Mouse (Mus musculus): ENCODE results near the gene Hells. TPM values are rescaled to one million over a fixed set of nuclear protein-coding genes. Genes with fewer than 3 reads are reported as not detected.

Hells gene
- polyA plus RNA-seq, 1 experiment from 2014 or later, result 65.8 TPM

DNA sequence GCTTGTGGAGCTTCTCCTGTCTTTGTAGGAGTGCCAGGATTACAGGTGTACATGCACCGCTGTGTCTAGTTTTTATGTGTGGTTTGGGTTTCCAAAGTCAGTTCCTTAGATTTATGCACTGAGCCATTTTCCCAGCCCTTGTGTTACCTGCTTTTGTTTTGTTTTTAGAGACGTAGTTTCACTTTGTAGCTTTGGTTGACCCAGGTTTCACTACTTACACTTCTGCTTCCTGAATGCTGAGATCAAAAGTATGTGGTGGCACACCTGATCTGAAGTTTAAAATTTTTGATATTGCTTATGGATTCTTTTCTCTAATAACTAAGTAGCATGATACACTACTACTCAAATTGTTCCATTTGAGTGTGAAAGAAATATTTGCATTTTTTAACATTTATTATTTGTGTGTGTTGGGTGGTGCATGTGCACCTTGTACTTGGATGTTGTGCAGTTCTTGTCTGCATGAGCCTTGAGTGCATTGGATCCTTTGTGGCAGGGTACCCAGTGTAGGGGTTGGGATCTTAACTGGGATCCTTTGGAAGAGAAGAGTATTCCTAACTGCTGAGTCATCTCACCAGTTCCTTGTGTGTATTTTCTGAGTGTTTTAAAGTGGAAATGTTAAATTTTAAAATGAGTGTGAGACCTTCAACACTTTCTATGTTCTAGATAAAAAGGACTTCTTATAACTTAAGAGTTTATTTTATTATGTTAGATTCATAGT, 14.0 kb downstream of the Hells start:
- no peaks in the 10 kb centered on the region for H3K4me1 ChIP-seq
- WGBS, result 89% methylated on average over 2 of the region's 2 CpGs

DNA sequence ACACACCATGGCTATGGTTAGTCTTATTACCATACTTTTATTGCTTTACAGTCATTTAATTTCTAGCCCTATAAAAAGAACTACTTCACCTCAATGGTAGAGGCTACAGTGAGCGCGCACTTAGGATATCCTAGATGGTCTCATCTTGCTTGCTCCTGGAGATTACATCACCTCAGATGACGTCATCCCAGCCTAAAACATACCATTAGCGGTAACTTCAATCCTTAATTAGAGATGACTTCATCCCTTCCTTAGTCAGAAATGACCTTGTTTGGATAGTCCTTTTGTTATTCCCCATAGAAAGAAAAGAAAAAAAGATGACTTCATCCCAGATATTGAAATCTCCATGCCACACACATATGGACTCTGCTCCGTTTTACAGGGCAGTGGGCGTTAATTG, 40.0 kb downstream of the Hells start:
- no peak for ATAC-seq (ENCODE audit: insufficient number of reproducible peaks, insufficient read depth, low FRiP score, low TSS enrichment)
- no peak overlapping the region for H3K4me2 ChIP-seq (replicated peaks)
- no peaks in the 10 kb centered on the region for H3K4me1 ChIP-seq
- H3K27me3 ChIP-seq, result no peaks in the 10 kb centered on the region
- no peak overlapping the region for H3K4me3 ChIP-seq
- 90% methylated on average over 6 of the region's 6 CpGs for WGBS
- no peaks in the 10 kb centered on the region for H3K9me3 ChIP-seq
- no peak overlapping the region for H3K27ac ChIP-seq
- H3K36me3 ChIP-seq, result peaks cover 24% of the 10 kb centered on the region
- H3K9ac ChIP-seq, result no peak overlapping the region

More for the DNA sequence above, 14.0 kb downstream of the Hells start:
- no peaks in the 10 kb centered on the region for H3K27me3 ChIP-seq
- no peak overlapping the region for H3K4me2 ChIP-seq (replicated peaks)
- peaks cover 43% of the 10 kb centered on the region for H3K36me3 ChIP-seq
- no peak overlapping the region for H3K27ac ChIP-seq
- no peak overlapping the region for H3K9ac ChIP-seq
- H3K9me3 ChIP-seq, result no peaks in the 10 kb centered on the region
- ATAC-seq (ENCODE audit: insufficient number of reproducible peaks, insufficient read depth, low FRiP score, low TSS enrichment), result no peak
- no peak overlapping the region for H3K4me3 ChIP-seq

DNA sequence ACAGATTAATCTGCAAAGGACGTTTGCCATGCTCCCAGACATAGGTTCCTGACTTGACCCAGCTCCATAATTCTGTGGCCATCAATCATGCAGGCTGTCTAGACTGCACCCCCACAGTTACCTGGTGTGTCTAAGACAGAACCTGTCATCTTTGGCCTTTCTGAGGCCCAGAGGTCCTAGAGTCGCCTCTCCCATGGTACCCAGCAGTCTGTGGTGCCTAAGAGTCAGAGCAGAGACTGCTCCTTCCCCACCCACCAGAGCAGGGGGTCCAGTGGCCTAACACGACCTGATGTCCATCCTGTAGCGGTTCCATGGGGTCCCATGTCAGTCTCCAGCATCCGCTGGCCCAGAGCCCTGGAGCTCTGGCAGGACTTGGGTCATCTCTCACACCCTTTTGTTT, 41.9 kb downstream of the Hells start:
- Histone ChIP-seq H3K27ac (no peak overlapping the region), H3K36me3 (peaks cover 16% of the 10 kb centered on the region), H3K4me1 (no peaks in the 10 kb centered on the region), H3K9ac (no peak overlapping the region), H3K4me3 (no peak overlapping the region), H3K9me3 (no peaks in the 10 kb centered on the region), H3K4me2 (replicated peaks) (no peak overlapping the region), H3K27me3 (no peaks in the 10 kb centered on the region)
- 75% methylated on average over 5 of the region's 5 CpGs for WGBS
- ATAC-seq (ENCODE audit: insufficient number of reproducible peaks, insufficient read depth, low FRiP score, low TSS enrichment), result no peak

DNA sequence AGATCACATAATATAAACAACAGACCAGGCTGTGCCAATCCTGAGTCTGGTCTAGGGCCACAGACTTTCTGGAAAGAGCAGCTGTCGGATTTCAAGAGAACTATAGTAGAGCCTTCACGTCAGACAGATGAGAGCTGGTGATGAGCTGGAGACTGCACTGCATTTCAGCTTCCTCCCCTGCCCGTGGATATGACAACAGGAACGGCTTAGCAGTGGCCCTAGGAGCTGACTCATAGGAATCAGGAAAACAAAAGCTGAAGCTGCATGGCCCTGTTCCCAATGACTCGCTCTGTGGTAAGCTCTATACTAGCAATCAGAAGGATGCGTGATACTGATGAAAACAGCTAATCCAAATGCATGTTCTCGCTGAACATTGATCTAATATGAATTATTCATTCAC, 43.0 kb downstream of the Hells start:
- Histone ChIP-seq H3K4me2 (replicated peaks) (no peak overlapping the region), H3K4me3 (no peak overlapping the region), H3K36me3 (peaks cover 12% of the 10 kb centered on the region), H3K4me1 (no peaks in the 10 kb centered on the region), H3K27ac (no peak overlapping the region), H3K9me3 (no peaks in the 10 kb centered on the region), H3K27me3 (no peaks in the 10 kb centered on the region), H3K9ac (no peak overlapping the region)
- ATAC-seq (ENCODE audit: insufficient number of reproducible peaks, insufficient read depth, low FRiP score, low TSS enrichment), result no peak
- WGBS, result 68% methylated on average over 7 of the region's 7 CpGs

DNA sequence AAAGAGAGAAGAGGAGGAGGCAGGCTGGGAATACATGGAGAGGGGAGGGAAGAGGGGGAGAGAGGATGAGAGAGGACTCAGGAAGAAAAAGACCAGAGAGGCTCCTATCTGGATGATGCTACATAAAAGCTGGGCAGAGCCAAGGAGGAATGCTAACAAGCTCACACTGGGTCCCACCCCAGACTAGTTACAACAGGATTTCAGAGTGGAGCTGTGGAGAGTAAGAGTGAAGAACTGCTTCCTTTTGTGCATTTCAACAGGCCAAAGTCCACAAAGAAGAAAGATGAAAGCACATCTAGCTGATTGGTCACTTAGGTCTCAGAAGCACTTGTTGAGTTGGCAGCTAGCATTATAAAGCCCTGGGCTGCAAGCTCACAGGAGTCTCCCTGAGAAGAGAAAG, 45.6 kb downstream of the Hells start:
- Histone ChIP-seq H3K9ac (no peak overlapping the region), H3K4me3 (no peak overlapping the region), H3K4me1 (no peaks in the 10 kb centered on the region), H3K27ac (no peak overlapping the region), H3K4me2 (replicated peaks) (no peak overlapping the region), H3K36me3 (peaks cover 3% of the 10 kb centered on the region; the same call in 1 of the 2 replicates), H3K27me3 (no peaks in the 10 kb centered on the region), H3K9me3 (no peaks in the 10 kb centered on the region)
- no peak for ATAC-seq (ENCODE audit: insufficient number of reproducible peaks, insufficient read depth, low FRiP score, low TSS enrichment)

DNA sequence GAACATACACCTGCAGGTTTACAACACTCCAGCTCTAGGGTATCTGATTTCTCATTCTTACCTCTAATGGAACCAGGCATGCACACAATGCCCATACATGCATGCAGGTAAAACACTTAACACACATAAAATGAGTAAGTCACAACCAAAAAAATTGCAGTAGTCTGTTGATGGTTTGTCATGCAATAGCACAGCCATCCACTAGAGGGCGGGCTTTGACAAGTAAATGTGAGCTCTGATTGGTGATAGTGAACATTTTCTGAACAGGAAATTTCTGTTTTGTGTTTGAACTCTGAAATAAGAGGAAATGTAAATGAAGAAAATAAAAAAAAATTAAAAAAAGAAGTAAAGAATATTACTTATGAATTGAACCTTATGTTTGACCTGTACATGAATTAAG, 51.3 kb downstream of the Hells start:
- Histone ChIP-seq H3K4me1 (no peaks in the 10 kb centered on the region), H3K27me3 (no peaks in the 10 kb centered on the region), H3K4me2 (replicated peaks) (no peak overlapping the region), H3K4me3 (no peak overlapping the region), H3K36me3 (no peaks in the 10 kb centered on the region), H3K9ac (no peak overlapping the region), H3K9me3 (no peaks in the 10 kb centered on the region), H3K27ac (no peak overlapping the region)
- 2% methylated on average over 1 of the region's 1 CpGs for WGBS
- ATAC-seq (ENCODE audit: insufficient number of reproducible peaks, insufficient read depth, low FRiP score, low TSS enrichment), result no peak

DNA sequence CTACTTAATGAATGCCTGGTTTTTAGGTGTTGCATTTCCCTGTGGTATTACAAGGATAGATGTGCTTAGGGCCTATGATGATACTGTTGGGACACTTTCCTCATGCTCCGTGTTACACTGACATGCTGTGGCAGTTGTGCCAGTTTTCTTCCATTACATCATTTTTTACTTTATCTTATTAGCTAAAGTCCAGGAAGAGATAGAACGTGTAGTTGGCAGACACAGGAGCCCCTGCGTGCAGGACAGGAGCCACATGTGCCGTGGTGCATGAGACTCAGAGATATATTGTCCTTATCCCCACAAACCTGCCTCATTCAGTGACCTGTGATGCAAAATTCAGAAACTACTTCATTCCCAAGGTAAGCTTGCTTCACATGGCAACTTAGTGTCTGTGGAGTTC, 67.5 kb downstream of the Hells start:
- Histone ChIP-seq H3K4me1 (no peaks in the 10 kb centered on the region), H3K9me3 (0 out of 2 replicates have a peak, but pooled peaks cover 5% of the 10 kb centered on the region)
- 84% methylated on average over 4 of the region's 4 CpGs for WGBS

DNA sequence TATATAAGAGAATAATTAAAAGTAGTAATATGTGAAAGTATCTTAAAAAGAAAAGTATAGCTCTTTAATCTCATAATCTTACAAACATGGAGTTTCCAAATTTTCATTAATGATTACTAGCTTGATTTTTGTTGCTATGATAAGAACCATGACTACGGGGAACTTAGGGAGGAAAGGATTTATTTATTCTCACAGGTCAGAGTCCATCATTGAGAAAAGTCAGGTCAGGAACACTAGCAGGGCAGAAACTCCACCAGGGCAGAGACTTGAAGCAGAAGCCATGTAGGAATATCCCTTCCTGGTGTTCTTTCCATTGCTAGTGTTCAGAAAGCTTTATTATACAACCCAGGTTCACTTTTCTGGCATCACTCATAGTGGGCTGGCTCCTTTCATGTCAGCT, 68.0 kb downstream of the Hells start:
- H3K4me2 ChIP-seq (replicated peaks), result no peak overlapping the region
- no peaks in the 10 kb centered on the region for H3K4me1 ChIP-seq
- H3K27me3 ChIP-seq, result no peaks in the 10 kb centered on the region
- no peak overlapping the region for H3K9ac ChIP-seq
- H3K9me3 ChIP-seq, result 0 out of 2 replicates have a peak, but pooled peaks cover under 1% of the 10 kb centered on the region
- 87% methylated on average over 1 of the region's 1 CpGs for WGBS
- H3K36me3 ChIP-seq, result no peaks in the 10 kb centered on the region
- no peak overlapping the region for H3K27ac ChIP-seq
- no peak for ATAC-seq (ENCODE audit: insufficient number of reproducible peaks, insufficient read depth, low FRiP score, low TSS enrichment)
- H3K4me3 ChIP-seq, result no peak overlapping the region

More for the DNA sequence above, 67.5 kb downstream of the Hells start:
- Histone ChIP-seq H3K9ac (no peak overlapping the region), H3K27ac (no peak overlapping the region), H3K4me3 (no peak overlapping the region), H3K27me3 (no peaks in the 10 kb centered on the region), H3K4me2 (replicated peaks) (no peak overlapping the region), H3K36me3 (no peaks in the 10 kb centered on the region)
- no peak for ATAC-seq (ENCODE audit: insufficient number of reproducible peaks, insufficient read depth, low FRiP score, low TSS enrichment)

DNA sequence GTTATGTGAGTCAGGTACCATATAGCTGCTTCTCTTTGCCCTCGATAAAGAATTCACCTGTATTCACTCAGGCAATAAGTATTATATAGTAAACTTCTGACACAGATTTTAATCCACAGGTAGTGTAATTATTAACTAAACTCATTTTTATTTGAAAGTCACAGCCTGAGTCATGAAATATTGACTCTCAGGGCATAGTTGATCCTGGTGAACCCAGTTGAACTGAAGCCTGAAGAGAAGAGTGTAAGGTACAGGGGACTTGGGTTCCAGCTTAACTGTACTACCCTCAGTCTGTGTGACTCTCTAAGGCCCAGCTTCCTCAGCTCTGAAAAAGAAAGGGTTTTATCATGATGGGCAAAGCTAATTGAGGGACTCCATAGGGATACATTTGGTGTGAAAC, 74.4 kb downstream of the Hells start:
- Histone ChIP-seq H3K4me1 (no peaks in the 10 kb centered on the region), H3K27ac (no peak overlapping the region), H3K9me3 (no peaks in the 10 kb centered on the region), H3K4me2 (replicated peaks) (no peak overlapping the region), H3K36me3 (no peaks in the 10 kb centered on the region), H3K27me3 (no peaks in the 10 kb centered on the region), H3K4me3 (no peak overlapping the region), H3K9ac (no peak overlapping the region)
- WGBS, result 87% methylated on average over 1 of the region's 1 CpGs
- ATAC-seq (ENCODE audit: insufficient number of reproducible peaks, insufficient read depth, low FRiP score, low TSS enrichment), result no peak

DNA sequence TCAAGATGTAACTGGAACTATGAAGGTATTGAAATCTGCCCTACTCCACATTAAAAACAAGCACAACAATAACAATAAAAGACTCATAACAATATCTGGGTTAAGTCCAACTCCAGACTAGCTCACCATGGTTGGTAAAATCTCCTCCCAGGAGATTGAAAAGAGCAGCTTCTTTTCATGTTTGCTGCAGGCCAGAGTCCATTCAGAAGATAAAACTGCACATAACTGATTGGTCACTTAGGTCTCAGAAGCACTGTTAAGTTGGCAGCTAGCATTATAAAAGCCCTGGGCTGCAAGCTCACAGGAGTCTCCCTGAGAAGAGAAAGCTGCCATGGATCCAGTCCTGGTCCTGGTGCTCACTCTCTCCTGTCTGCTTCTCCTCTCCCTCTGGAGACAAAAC, 76.0 kb downstream of the Hells start, which contains the start of gene Cyp2c55:
Gene Cyp2c55 (plus strand): TSS at position 305 of the 400 bp plus-strand sequence.
- Histone ChIP-seq H3K4me2 (replicated peaks) (no peak within 1 kb of the TSS), H3K4me3 (no peak within 1 kb of the TSS), H3K27ac (no peak within 1 kb of the TSS), H3K36me3 (no peaks in the 10 kb centered on the region), H3K9ac (no peak within 1 kb of the TSS), H3K9me3 (no peaks in the 10 kb centered on the region), H3K27me3 (no peaks in the 10 kb centered on the region), H3K4me1 (no peaks in the 10 kb centered on the region)
- no peak for ATAC-seq (ENCODE audit: insufficient number of reproducible peaks, insufficient read depth, low FRiP score, low TSS enrichment)
